Mouse (Mus musculus) adipocyte (in vitro differentiated cells): ENCODE data around the gene Thada.

Source experiments
- DNase-seq: peaks from one replicate; pipeline ENCODE4 v3.0.0-alpha.2; 2016; ENCODE audit warnings: low spot score

Thada gene

GRCm38 (mm10) chr17:84465753-84466608 is at the start of gene Thada:
TSS of gene Thada (minus strand) at chr17:84466205.
- peak; percentile 99 for DNase-seq

DNA sequence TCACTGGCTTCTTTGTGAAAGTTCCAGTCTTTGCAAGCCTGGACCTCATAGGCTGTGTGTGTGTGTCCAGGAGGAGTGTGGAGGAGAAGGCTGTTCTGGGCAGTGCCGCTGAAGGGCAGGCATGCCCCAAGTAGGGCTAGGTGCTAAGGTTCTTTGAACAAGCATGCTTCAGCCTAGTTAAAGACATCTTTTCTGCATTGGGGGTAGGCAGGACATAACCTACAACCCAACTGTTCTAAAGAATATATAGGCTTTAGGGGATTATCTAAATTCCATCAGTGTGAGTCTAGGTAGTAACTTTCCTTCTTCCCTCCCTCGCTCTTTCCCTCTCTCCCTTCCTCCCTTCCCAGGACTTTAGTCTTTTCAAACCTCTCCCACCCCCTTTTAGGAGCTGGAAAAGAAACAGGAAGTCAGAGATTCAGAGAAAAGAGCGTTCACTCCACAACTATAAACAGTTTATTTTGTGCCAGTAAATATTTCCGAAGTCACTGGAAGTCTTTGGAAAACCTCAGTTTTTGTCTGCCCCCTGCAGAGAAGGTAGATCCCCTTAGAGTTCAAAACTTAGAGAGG is 46.6 kb upstream of the Thada start:
- peak; percentile 58 for DNase-seq

- DNase-seq = peak; percentile 80
Measured at GRCm38 (mm10) chr17:84511682-84512515, 45.9 kb upstream of the Thada start, which contains the start of gene Plekhh2. TSS of gene Plekhh2 (plus strand) at chr17:84511895.

- DNase-seq = peak; percentile 77
Measured at GRCm38 (mm10) chr17:84510961-84511639, 45.1 kb upstream of the Thada start.

DNA sequence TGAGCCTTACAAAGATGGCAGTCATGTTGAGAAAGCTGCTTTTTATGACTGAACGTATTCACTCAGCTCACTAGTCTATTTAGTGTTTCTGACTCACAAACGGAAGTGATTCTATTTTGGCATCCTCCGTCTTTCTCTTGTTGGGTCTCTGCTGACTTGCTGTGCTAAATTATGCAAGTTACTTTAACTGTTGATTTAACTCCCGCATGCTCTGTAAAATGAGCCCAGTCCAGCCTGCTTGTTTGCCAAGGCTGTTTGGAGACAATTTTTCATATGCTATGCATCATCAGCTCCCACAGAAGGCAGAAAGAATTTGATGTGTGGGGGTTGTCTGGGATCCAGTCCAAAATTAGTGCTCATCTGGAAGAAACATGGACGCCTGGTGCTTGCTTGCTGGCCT is 44.4 kb upstream of the Thada start:
- DNase-seq = peak; percentile 92

DNA sequence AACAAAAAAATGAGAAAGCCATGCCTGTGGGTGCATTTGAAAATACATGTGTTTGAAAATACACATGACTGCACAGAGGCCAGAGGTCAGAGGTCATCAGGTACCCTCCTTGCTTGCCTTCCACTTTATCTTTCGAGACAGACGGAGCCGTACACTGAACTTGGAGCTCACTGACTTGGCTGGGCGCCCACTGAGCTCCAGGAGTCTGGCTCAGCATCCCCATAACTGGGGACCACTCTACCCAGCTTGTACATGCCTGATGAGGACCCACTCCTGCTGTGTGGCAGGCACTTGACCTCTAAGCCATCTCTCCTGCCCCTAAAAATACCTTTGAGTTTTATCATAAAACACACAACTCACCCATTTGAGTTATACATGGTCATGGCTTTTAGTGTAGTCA is 43.2 kb upstream of the Thada start:
- no peak for DNase-seq

GRCm38 (mm10) chr17:84508736-84509135 is 42.7 kb upstream of the Thada start:
- no peak for DNase-seq

- peak; percentile 51 for DNase-seq
Measured at GRCm38 (mm10) chr17:84505922-84506321, 39.9 kb upstream of the Thada start.

GRCm38 (mm10) chr17:84502341-84502740 is 36.3 kb upstream of the Thada start:
- no peak for DNase-seq

GRCm38 (mm10) chr17:84498639-84499038 is 32.6 kb upstream of the Thada start:
- peak; percentile 64 for DNase-seq

- DNase-seq = peak; percentile 40
Measured at GRCm38 (mm10) chr17:84497972-84498604, 32.1 kb upstream of the Thada start.

DNA sequence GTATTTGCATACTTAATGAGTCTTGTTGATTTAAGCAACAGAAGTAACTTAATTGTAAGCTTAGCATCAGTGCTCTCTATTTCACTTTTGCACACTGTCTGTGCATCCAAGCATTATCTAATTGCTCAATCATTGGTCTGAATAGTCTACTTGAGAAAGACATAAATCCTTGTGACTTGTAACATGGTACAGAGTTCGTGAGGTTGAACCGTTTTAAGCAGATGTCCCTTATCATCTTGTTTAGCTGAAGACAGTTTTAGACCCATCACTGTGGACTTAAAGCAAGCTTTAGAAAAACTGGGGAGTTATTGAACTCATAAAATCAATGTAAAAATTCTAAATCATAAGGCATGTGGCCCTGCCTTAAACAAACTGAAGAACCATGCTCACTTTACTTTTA is 31.6 kb upstream of the Thada start:
- DNase-seq = no peak

DNA sequence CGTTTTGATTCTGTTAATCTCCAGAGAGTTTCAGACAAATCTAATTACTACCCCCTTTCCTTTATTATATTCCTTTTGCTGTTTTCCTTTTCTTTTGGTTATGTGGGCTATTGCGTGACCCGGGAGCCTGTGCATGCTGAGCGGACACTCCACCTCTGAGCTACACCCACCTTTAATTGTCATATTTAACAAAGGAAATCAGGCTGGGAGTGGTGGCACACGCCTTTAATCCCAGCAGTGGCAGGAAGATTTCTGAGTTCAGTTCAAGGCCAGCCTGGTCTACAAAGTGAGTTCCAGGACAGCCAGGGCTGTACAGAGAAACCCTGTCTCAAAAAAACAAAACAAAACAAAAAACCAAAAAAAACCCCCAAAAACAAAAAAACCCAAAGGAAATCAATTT is 31.0 kb upstream of the Thada start:
- DNase-seq = no peak

DNA sequence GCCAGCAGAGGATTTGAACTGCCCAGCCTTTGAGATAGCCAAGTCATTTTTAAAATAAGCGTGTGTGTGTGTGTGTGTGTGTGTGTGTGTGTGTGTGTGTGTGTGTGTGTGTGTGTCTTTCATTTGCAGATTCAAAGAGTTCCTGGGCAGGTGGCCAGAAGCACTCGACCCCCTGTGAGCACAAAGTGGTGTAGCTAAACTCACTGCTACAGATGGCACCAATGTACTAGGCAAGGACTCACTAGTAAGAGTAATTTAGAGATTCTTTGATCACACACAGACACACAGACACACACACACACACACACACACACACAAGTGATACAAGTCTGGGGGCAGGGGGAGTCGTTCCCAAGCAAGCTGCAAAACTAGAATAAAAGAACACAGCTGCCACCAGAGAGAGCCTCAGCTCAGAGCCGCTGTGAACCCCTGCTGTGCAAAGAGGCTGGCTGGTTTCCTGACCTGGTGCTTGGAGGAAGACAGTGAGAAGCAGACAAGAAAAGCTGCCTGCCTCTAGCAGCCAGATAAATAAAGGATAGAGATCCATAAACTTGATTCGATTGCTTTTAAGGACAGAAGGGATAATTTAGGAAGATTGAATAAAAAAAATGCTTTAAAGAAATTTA is 26.4 kb upstream of the Thada start:
- DNase-seq = no peak

DNA sequence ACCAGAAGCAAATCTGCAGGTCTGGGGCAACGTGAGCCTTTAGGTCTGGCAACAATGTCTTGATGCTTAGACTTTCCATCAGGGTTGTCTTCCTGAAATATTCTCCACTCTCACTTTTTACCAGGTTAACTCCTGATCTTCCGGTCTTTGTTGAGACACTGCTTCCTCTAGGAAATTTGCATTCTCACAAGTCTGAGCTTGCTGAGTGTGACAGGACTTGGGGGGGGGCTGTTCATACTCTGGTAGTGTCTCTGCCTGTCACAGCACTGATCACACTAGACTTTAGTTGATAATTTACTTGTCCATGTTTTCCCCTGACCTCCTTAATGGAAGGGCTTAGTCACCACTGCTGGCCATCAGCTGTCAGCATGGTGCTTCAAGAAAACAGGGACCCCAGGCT is 21.4 kb upstream of the Thada start:
- DNase-seq = no peak

DNA sequence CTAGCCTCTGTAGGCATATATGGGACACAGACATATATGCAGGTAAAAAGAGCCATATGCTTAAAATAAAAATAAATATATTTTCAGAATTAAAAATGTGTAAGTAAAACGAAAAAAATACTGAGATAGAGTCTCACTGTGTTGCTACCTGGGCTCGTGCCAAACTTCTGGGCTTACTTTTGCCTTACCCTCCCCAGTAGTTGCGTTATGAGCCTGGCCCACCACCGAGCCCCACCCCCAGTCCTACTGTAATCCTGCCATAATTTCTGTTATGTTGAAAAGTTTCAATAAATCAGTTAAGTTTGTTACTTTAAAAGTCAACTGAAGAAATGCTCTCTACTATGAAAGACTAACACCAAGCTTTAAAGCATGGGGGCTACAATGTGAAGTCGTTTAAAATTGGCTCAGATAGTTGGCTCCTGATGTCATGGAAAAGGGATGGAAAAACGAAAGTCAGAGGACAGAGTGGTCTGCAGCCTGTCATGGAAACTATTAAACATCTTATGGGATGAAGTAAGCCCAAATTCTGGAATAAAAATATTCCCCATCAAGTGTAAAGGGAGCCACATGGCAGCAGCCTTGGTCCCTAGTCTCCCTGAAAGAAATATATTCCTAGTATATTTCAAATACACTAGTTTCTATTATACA is 17.8 kb upstream of the Thada start:
- no peak for DNase-seq

DNA sequence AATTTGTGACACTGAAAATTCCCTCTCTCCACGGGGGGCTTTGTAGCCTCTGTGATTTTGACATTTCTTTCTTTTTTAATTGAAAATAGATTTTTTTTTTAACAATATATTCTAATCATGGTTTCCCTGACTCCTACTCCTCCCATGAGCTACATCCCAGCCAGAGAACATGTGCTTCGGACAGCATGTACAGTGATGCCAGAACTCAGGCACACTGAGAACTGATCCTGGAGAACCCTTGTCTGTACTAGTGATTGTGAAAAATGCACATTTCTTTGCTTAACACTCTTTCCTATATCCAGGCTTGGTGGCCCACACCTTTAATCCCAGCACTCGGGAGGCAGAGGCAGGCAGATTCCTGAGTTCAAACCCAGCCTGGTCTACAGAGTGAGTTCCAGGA is 16.8 kb upstream of the Thada start:
- DNase-seq = no peak

DNA sequence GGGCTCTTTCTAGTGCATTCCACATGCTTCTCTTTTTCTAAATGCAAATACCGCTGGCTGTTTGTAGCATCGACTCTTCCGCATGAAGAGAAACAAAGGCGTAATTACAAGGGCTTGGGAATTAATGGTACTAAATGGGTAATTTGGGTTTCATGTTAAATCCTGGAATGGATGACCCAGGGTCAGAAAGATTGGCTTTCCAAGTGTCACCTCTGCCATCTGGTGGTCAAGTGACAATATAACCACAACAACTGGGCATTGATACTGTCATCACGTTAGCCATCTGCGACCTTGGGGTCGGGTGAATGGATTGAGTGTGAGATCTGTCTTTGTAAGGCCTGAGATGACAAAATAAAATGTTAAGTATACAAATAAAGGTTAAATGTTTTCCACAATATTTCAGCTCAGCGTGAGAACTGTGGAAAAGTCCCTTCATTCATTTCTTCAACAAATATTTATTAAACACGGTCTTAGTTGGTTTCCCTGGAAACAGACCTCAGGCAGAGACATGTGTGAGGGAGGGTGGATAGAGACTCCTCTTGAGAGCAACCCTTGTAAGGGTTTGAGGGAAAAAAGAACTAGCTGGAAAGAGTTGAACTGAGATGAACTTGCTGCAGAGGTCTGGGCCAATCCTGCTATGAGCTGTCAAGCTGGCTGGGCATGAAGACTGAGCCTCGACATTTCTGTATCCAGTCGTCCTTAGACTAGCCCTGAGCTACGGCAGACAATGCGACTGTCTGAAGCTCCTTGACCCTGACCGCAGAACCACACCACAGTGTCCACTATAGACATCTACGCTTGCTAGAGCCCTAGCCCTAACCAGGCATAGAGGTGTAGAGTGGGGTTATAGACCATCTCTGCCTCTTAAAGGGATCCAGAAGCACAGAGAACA is 14.7 kb upstream of the Thada start:
- peak; percentile 62 for DNase-seq

- DNase-seq = no peak
Measured at GRCm38 (mm10) chr17:84478276-84478675, 12.3 kb upstream of the Thada start.

- peak; percentile 48 for DNase-seq
Measured at GRCm38 (mm10) chr17:84477176-84477575, 11.2 kb upstream of the Thada start.
